10 mouse cellular contexts compared by ENCODE assay signal in genomic region chr14:34969102-34969819, GRCm38 (mm10).
DNase-seq lines count a peak whose midpoint lies in the region; ATAC-seq and TF ChIP-seq lines count a peak whose summit lies in the region.
"Had no signal": no experiment of that assay in that cellular context is flagged by ENCODE, and none has a peak within 500 bp of the region (broad histone marks: within the 10 kb centered on the region; RNA-seq: fewer than 3 reads in every experiment).

No protein-coding gene starts in this region.

- no peak overlapping the region for H3K4me2 ChIP-seq in forebrain, postnatal 0 days (ENCODE audit: low read depth)
- H3K4me2 ChIP-seq: heart, embryonic 15.5 days had no signal

- no peak overlapping the region for H3K9ac ChIP-seq in forebrain, postnatal 0 days
- H3K9ac ChIP-seq: heart, embryonic 15.5 days had no signal

- H3K27ac ChIP-seq in forebrain, postnatal 0 days (ENCODE audit: low read depth, low read length): no peak overlapping the region
- H3K27ac ChIP-seq in midbrain, embryonic 10.5 days (replicated peaks): no peak overlapping the region
- H3K27ac ChIP-seq: heart, embryonic 15.5 days had no signal

- WGBS in forebrain, postnatal 0 days: 16% methylated on average over 6 of the region's 6 CpGs
- 29% methylated on average over 6 of the region's 6 CpGs for WGBS in midbrain, embryonic 10.5 days

- H3K4me3 ChIP-seq in forebrain, postnatal 0 days (ENCODE audit: low read depth, low read length): no peak overlapping the region
- H3K4me3 ChIP-seq in midbrain, embryonic 10.5 days: no peak overlapping the region
- H3K4me3 ChIP-seq: heart, embryonic 15.5 days had no signal

- no peaks in the 10 kb centered on the region for H3K4me1 ChIP-seq in forebrain, postnatal 0 days (ENCODE audit: insufficient read depth)
- H3K4me1 ChIP-seq in midbrain, embryonic 10.5 days: peaks cover 13% of the 10 kb centered on the region
- H3K4me1 ChIP-seq: heart, embryonic 15.5 days had no signal

- H3K9me3 ChIP-seq in forebrain, postnatal 0 days (ENCODE audit: low read length): no peaks in the 10 kb centered on the region
- no peaks in the 10 kb centered on the region for H3K9me3 ChIP-seq in midbrain, embryonic 10.5 days (replicated peaks)
- H3K9me3 ChIP-seq: heart, embryonic 15.5 days had no signal

- no peaks in the 10 kb centered on the region for H3K36me3 ChIP-seq in forebrain, postnatal 0 days (ENCODE audit: insufficient read depth)
- no peaks in the 10 kb centered on the region for H3K36me3 ChIP-seq in midbrain, embryonic 10.5 days
- H3K36me3 ChIP-seq: heart, embryonic 15.5 days had no signal

- peak; percentile 8 for DNase-seq in adrenal gland, postnatal 25 days
- DNase-seq in adrenal gland, postnatal 4 days (ENCODE audit: low spot score in 2 of 2): no peak
- DNase-seq in Muller cell, postnatal 12 days (ENCODE audit: inconsistent ontology term): peak; percentile 92
- DNase-seq in forebrain, postnatal 0 days: peak; percentile 76
- DNase-seq in midbrain, embryonic 10.5 days (ENCODE audit: low spot score): peak; percentile 41
- no peak for DNase-seq in gastrocnemius, postnatal 25 days
- no peak for DNase-seq in ovary, postnatal 14 days (ENCODE audit: low spot score)
- DNase-seq in ovary, postnatal 10 days (ENCODE audit: low spot score): no peak
- DNase-seq: kidney, postnatal 25 days had no signal

- no peak for TF ChIP-seq CTCF in forebrain, postnatal 0 days (IDR thresholded peaks at IDR 0.05; ENCODE audit: low read depth)

- peak; percentile 88 for ATAC-seq in forebrain, postnatal 0 days

- H3K27me3 ChIP-seq in forebrain, postnatal 0 days (ENCODE audit: insufficient read depth, low read length): no peaks in the 10 kb centered on the region
- H3K27me3 ChIP-seq in midbrain, embryonic 10.5 days (ENCODE audit: low read depth, poor library complexity, severe bottlenecking): peaks cover 43% of the 10 kb centered on the region
- H3K27me3 ChIP-seq: heart, embryonic 15.5 days had no signal

Comparison
In these comparisons a context has a peak if more than half of its experiments do, and no peak if none do; other contexts are left out.
1. DNase-seq: peak in adrenal gland, postnatal 25 days (single experiment), Muller cell, postnatal 12 days (single experiment), forebrain, postnatal 0 days (single experiment) and midbrain, embryonic 10.5 days (single experiment); none in adrenal gland, postnatal 4 days (0 of 2), gastrocnemius, postnatal 25 days (single experiment), ovary, postnatal 14 days (single experiment) and ovary, postnatal 10 days (single experiment).